Mouse (Mus musculus): ENCODE measurements around the gene Galnt7.
"Not testable (repeated sequence)": the region's sequence is repeated elsewhere in the genome, so short reads cannot be mapped to it uniquely, and the experiment has no call there.

Galnt7 gene

DNA sequence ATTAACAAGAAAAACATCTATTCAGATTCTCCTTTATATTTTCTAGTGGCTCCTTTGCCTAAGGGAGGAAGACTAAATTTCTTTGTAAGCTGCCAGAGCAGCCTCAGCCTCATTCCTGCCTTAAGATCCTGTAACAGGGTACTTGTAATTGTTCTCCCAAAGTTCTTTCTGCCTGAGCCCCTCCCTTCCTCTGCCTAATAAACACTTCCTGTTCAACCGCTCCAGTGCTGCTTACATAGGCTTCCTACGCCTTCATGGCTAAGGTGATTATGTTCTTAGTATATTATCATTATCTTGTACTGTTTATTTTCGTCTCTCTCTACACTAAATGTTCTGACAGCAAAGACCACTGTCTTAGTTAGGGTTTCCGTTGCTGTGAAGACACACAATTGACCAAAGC, 144.2 kb downstream of the Galnt7 start:
- in situ Hi-C loops (cut with MboI; ENCODE audit: low sequenced_read_pairs), result no loop called here

- in situ Hi-C loops (cut with MboI; ENCODE audit: low sequenced_read_pairs), result no loop called here
Measured at GRCm38 (mm10) chr8:57507556-57508063, 145.2 kb downstream of the Galnt7 start.

- in situ Hi-C loops (cut with MboI; ENCODE audit: low sequenced_read_pairs), result not testable (repeated sequence)
Measured at GRCm38 (mm10) chr8:57505500-57505899, 147.3 kb downstream of the Galnt7 start.

DNA sequence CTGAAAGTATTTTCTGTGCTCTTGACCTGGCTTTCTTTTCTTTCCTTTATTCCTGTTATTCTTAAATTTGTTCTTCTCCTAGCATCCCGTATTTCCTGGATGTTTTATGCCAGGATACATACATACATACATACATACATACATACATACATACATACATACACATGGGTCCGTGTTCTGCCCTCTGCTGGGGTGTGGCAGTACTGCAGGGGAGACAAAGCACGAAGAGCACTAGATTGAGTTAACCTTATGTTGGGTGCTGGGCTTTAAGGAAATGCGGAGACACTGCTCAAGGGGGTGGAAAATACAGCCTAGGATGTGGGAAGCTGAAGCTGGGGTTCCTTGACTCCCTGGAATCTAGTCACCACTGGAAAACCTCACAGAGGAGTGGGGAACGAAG, 149.2 kb downstream of the Galnt7 start:
- in situ Hi-C loops (cut with MboI; ENCODE audit: low sequenced_read_pairs), result no loop called here

- in situ Hi-C loops (cut with MboI; ENCODE audit: low sequenced_read_pairs), result no loop called here
Measured at GRCm38 (mm10) chr8:57498847-57499511, 153.9 kb downstream of the Galnt7 start.

DNA sequence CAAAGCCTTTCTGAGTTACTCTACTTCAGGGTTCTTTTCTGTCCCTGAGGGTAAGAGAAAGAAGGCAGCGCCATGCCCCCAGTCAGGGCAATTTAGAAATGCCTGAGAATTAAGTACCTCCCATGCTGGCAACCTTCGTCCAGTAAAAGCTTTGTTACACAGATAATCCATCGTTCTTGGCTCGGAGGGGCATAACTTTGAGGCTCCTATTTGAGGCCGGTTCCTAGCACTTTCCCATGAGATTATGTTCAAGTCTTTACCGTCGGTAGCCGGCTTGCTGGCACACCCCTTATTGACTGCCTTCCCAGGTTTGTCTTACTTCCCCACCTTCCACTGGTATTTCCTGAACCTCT, 154.4 kb downstream of the Galnt7 start:
- in situ Hi-C loops (cut with MboI; ENCODE audit: low sequenced_read_pairs), result no loop called here

DNA sequence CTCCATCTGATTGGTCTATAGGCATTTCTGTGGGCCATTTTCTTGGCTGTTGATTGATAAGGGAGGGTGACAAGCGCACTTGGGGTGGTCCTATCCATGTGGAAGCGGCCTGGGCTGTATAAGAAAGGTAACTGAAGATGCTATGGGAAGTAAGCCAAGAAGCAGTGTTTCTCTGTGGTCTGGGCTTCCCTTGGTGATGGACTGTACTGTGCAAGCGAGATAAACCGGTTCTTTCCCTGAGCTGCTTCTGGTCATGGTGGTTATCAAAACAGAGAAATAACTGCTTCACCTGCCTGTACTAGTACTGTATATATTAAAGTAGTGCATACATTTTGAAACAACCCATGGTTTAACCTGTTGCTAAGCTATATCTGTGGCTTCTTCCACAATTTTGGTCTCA, 161.0 kb downstream of the Galnt7 start:
- in situ Hi-C loops (cut with MboI; ENCODE audit: low sequenced_read_pairs), result no loop called here

- in situ Hi-C loops (cut with MboI; ENCODE audit: low sequenced_read_pairs), result no loop called here
Measured at GRCm38 (mm10) chr8:57489896-57490295, 162.9 kb downstream of the Galnt7 start.

DNA sequence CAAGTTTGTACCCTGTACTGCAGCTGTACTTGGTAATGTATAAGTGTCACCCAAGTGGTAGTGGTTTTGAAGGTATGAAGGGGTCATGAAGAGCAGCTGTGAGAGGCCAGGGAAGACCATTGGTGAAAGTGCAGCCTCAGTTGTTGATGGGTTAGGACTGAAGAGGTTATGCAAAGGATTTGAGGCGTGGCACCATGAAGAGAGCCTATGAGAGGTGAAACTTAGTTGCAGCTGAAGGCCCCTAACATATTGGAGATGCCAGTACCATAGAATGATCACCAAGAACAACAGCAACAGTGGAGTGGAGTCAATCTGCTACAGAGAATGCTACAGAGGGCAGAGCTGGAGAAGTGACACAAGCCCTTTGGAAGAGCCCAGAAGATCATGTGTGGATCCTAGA, 163.5 kb downstream of the Galnt7 start:
- in situ Hi-C loops (cut with MboI; ENCODE audit: low sequenced_read_pairs), result no loop called here

- in situ Hi-C loops (cut with MboI; ENCODE audit: low sequenced_read_pairs), result no loop called here
Measured at GRCm38 (mm10) chr8:57488312-57488765, 164.5 kb downstream of the Galnt7 start.

DNA sequence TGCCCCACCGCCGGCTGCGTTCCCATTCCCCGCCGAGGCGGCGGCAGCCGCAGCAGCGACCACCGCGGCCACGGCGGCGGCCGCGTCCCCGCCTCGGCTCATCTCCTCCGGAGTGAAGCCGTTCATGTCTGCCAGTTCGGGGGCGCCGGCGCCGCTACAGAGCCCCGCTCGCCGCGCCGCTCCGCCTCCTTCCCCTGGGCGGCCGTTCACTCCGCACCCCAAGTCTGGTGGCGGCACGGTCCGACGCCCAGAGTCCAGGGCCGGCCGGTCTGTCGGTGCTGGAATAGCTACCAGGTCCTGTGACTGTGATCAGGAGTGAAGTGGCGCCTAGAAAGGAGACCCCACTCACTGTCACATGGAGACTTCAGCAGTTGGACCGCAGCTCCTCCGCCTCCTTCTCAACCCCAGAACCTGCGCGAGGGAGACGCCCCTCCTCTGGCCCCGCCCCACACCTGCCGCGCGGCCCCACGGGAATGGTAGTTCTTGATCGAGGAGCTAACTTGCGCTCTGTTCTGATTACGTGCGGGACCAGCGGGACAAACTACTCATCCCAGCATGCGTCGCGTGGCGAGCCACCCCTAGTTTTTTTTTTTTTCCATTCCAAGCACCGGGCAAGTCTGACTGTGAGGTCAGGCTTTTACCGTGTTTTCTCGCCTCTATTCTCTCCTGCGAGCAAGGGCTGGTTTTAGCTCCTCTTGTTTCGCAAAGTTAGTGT, 165.2 kb downstream of the Galnt7 start, which contains the start of gene Sap30:
Gene Sap30, minus strand, starts transcription at position 420 of the 715 bp plus-strand sequence.
- in situ Hi-C loops (cut with MboI; ENCODE audit: low sequenced_read_pairs), result no loop called here

GRCm38 (mm10) chr8:57486491-57487440, 166.1 kb downstream of the Galnt7 start:
- in situ Hi-C loops (cut with MboI; ENCODE audit: low sequenced_read_pairs), result no loop called here

DNA sequence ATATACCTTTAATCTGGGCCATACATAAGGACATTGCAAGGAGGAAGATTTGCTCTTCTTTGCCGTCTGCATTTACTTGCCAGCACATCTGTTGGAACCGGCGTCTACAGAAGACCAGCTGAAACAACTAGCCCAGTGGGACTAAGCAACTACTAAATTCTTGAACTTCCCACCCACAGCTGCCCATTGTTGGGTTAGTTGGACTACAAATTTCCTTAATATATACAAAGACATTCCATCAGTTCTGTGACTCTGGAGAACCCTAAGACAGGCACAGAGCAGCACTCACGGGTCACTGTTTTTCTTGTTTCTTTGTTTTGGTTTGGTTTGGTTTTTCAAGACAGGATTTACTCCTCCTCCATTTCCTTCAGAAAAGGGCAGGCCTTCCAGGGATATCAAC, 172.2 kb downstream of the Galnt7 start:
- in situ Hi-C loops (cut with MboI; ENCODE audit: low sequenced_read_pairs), result no loop called here

DNA sequence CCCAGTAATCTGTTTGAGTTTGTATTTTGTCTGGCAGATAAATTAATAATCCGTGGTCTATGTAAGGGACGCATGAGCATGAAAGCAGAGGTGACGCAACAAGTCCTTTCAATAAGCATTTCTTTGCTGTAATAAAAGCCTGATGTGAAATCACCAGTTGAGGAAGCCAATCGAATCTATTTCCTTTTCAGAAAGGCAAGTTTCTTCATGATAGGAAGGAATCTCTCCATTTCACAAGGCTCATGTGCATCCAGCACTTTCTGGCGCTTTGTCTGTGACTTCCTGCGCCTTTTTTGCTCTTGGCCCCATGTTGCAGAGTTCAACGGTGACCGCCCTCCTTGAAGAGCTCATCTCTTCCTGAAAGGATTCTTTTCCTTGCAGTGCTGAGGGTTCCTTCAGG, 173.1 kb downstream of the Galnt7 start:
- in situ Hi-C loops (cut with MboI; ENCODE audit: low sequenced_read_pairs), result no loop called here

DNA sequence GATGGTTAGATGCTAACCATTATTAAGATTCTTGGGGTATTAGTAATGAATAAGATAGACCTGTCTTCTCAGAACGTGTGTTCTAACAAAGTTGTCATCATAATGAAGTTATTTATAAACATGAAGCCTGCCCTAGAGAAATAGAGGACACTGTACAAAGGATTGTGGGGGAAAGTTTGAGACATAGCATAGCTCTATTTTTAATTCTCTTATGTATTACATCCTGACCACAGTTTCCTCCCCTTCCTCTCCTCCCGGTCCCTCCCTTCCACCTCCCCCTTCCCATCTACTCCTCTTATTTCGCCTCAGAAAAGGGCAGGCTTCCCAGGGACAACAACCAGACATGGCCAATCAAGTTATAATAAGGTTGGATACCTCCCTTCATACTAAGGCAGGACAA, 174.4 kb downstream of the Galnt7 start:
- in situ Hi-C loops (cut with MboI; ENCODE audit: low sequenced_read_pairs), result no loop called here

All from CH12F3 (cell line).